Mouse (Mus musculus): ENCODE data around the gene Bcl2l15.
A peak's percentile ranks its signal among the peaks of the same experiment; 100 is the strongest.

- TF ChIP-seq CTCF (IDR thresholded peaks at IDR 0.05 in 2 of 3, conservative IDR thresholded peaks at IDR 0.05 in 1 of 3; ENCODE audit: control insufficient read depth in 1 of 3, insufficient read depth in 1 of 3, low read depth in 2 of 3, low read length in 3 of 3, poor library complexity in 1 of 3, severe bottlenecking in 1 of 3), result no peak
- peak; percentile 82 to 89 for TF ChIP-seq POLR2A (IDR thresholded peaks at IDR 0.05; ENCODE audit: control insufficient read depth in 1 of 2, insufficient read depth in 1 of 2, low read depth in 1 of 2, low read length in 2 of 2, poor library complexity in 1 of 2)
- peak; percentile 80 for TF ChIP-seq NELFE (IDR thresholded peaks at IDR 0.05; ENCODE audit: low read depth, low read length)
- peak in 1 of 2 experiments; percentile 46; a peak in 1 of 4 replicates for TF ChIP-seq EP300 (IDR thresholded peaks at IDR 0.05; ENCODE audit: low read depth in 1 of 2, low read length in 2 of 2)
- TF ChIP-seq GATA1 (IDR thresholded peaks at IDR 0.05; ENCODE audit: low read depth, low read length), result no peak
- peak; percentile 70 for TF ChIP-seq ETS1 (IDR thresholded peaks at IDR 0.05; ENCODE audit: low read depth, low read length)
- TF ChIP-seq ZKSCAN1 (IDR thresholded peaks at IDR 0.05; ENCODE audit: low read depth, low read length), result no peak
- TF ChIP-seq ZC3H11A (IDR thresholded peaks at IDR 0.05; ENCODE audit: low read depth, low read length), result no peak
- peak; percentile 38; the same call in 1 of the 2 replicates for TF ChIP-seq USF1 (IDR thresholded peaks at IDR 0.05; ENCODE audit: low read depth, low read length)
These were observed 23.3 kb upstream of the Bcl2l15 start, which contains the start of the genes Dclre1b, Ap4b1 and Gm43064 for GRCm38 (mm10) chr3:103808891-103809798.
